Mouse (Mus musculus): ENCODE data around the gene Gm17720.
"Not testable (repeated sequence)": the region's sequence is repeated elsewhere in the genome, so short reads cannot be mapped to it uniquely, and the experiment has no call there.

Gm17720 gene

DNA sequence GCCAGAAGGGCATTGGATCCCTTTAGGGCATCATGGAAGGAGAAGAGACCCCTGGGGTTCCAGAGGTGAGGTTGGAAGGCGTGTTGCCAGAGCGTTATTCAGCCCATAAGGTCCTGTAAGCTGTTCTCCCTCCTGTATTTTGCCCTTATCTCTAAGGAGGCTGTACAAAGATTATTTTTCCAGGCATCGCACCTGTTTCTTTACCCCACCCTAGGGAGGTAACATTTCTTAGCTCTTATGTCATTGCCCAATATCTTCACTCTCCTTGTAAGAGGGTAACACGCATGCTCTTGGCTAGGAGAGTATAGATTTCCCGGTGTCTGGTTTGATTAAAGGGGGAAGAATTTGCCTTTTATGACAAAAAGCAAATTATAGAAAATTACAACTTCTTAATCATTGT lies 62.9 kb downstream of the Gm17720 start, which contains the start of gene Chst4:
Gene Chst4, minus strand, starts transcription at position 82 of the 400 bp plus-strand sequence.
- no peak for DNase-seq (ENCODE audit: low spot score in 2 of 2)

DNA sequence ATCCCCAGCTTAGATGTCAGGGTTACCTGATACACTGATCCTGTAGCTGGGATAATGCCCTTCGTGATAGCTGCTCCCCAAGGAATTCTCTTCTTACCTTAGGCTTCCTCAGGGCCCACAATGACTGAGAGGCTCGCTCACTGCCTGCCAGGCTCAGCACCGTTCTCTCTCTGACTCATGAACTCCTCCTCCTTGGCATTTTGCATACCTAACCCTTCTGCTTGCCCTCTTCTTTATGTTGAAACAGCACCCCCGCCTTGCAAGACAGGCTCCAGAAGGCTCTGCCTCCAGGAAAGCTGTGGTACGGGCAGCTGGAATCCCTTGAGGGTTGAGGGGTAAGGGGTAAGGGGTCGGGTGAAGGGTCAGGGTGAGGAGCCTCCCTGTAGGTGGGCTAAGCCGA lies 63.3 kb downstream of the Gm17720 start:
- DNase-seq (ENCODE audit: low spot score in 2 of 2): no peak

DNA sequence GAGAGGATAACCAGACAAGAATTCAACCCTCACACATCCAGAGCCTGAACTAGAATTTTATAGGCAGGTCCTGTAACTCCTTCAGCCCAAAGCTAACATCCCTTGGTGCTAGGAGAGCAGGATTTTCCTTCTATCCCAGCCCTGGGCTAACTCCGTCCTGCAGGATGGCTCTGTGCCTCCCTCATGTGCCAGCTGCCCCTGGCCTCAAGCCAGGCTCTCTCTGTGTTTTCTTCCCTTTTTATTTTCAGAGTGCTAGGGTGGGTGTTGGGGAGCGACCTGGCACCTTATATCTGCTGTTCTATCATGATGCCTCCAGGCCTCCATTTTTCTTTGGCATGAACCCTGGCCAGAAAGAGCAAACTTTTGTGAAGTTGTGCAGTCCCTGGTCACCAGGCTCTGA lies 66.4 kb downstream of the Gm17720 start:
- DNase-seq (ENCODE audit: low spot score in 2 of 2): no peak

DNA sequence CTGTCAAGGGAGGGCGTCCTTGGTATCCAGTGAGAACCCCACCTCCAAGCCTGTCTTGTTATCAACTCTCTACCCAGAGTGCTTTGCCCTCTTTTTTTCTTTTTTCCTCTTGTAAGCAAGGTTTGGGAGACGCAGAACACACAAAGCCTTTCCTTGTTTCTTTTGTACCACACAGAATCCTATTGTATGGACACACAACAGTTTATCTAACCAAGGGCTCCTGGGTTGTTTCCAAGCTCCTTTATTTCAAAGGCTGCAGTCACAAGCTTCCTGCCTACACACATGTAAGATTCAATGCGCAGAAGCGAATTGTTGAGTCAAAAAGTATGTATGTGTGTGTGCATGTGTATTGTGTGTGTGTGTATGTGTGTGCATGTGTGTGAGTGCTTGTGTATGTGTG lies 68.2 kb downstream of the Gm17720 start:
- DNase-seq (ENCODE audit: low spot score in 2 of 2): no peak

DNA sequence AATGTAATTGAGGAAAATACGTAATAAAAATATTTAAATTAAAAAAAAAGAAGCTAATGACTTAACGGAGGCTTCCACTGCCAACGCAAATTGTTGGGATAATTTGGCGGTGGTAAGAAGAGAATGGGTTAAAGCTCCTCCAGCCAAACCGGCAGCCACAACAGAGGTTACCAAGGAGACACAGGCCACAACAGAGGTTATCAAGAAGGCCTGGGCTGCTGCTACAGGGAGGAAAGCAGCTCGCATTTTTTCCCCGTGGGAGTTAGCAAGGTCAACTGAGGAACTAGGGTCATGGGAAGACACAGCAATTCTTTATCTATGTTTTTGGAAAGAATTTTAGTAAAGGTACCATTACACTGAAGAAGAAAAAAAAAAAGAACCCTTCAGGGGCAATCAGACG lies 68.8 kb downstream of the Gm17720 start:
- not testable (repeated sequence) for DNase-seq (ENCODE audit: low spot score in 2 of 2)
